Mouse (Mus musculus): Measurements from ENCODE around the gene Zhx3.

Gene Zhx3

GRCm38 (mm10) chr2:160729851-160730796 is 142.7 kb downstream of the Zhx3 start:
- peak in 1 of 2 experiments; percentile 41 for DNase-seq (ENCODE audit: low spot score in 2 of 2)

- peak in 1 of 2 experiments; percentile 30 for DNase-seq (ENCODE audit: low spot score in 2 of 2)
Observed at GRCm38 (mm10) chr2:160729436-160729835, 143.4 kb downstream of the Zhx3 start.

GRCm38 (mm10) chr2:160728972-160729371 is 143.8 kb downstream of the Zhx3 start:
- DNase-seq (ENCODE audit: low spot score in 2 of 2), result peak; percentile 31 to 39

GRCm38 (mm10) chr2:160725877-160726864 is 146.6 kb downstream of the Zhx3 start:
- DNase-seq (ENCODE audit: low spot score in 2 of 2), result peak in 1 of 2 experiments; percentile 22

- DNase-seq (ENCODE audit: low spot score in 2 of 2), result peak in 1 of 2 experiments; percentile 25
Observed at GRCm38 (mm10) chr2:160724536-160724935, 148.3 kb downstream of the Zhx3 start.

- DNase-seq (ENCODE audit: low spot score in 2 of 2), result no peak
Observed at GRCm38 (mm10) chr2:160723613-160724375, 149.0 kb downstream of the Zhx3 start.

GRCm38 (mm10) chr2:160722714-160723113 is 150.1 kb downstream of the Zhx3 start:
- DNase-seq (ENCODE audit: low spot score in 2 of 2), result no peak

- DNase-seq (ENCODE audit: low spot score in 2 of 2), result peak in 1 of 2 experiments; percentile 62
Observed at GRCm38 (mm10) chr2:160718811-160719210, 154.0 kb downstream of the Zhx3 start.

- DNase-seq (ENCODE audit: low spot score in 2 of 2), result no peak
Observed at GRCm38 (mm10) chr2:160717269-160717668, 155.5 kb downstream of the Zhx3 start.

GRCm38 (mm10) chr2:160715463-160716030 is 157.3 kb downstream of the Zhx3 start:
- DNase-seq (ENCODE audit: low spot score in 2 of 2), result no peak

- DNase-seq (ENCODE audit: low spot score in 2 of 2), result no peak
Observed at GRCm38 (mm10) chr2:160707673-160708072, 165.1 kb downstream of the Zhx3 start.

GRCm38 (mm10) chr2:160702824-160703223 is 170.0 kb downstream of the Zhx3 start:
- no peak for DNase-seq (ENCODE audit: low spot score in 2 of 2)

- no peak for DNase-seq (ENCODE audit: low spot score in 2 of 2)
Observed at GRCm38 (mm10) chr2:160701603-160702002, 171.2 kb downstream of the Zhx3 start.

- no peak for DNase-seq (ENCODE audit: low spot score in 2 of 2)
Observed at GRCm38 (mm10) chr2:160700271-160700670, 172.5 kb downstream of the Zhx3 start.
